Mouse (Mus musculus) cerebellum, adult 2 months (tissue): Measurements from ENCODE around the gene Tmem252.

Experiments used
- CTCF ChIP-seq: fragments of 200-500 bp; IDR thresholded peaks from 2 replicates; pipeline ENCODE4 v1.5.1; 2011; ENCODE audit warnings: low read depth, mild to moderate bottlenecking, control low read depth, low read length, moderate library complexity, borderline replicate concordance; ENCODE audit not compliant: insufficient read depth
- POLR2A ChIP-seq: fragments of 200-500 bp; IDR thresholded peaks from 2 replicates; pipeline ENCODE4 v1.6.1; 2011; ENCODE audit warnings: low read length, control low read depth, borderline replicate concordance; ENCODE audit not compliant: insufficient read depth

GRCm38 (mm10) chr19:24699196-24699595, 25.4 kb downstream of the Tmem252 start:
- no peak for TF ChIP-seq POLR2A
- TF ChIP-seq CTCF, result no peak
